Mouse (Mus musculus): ENCODE data around the gene Pygm.

DNA sequence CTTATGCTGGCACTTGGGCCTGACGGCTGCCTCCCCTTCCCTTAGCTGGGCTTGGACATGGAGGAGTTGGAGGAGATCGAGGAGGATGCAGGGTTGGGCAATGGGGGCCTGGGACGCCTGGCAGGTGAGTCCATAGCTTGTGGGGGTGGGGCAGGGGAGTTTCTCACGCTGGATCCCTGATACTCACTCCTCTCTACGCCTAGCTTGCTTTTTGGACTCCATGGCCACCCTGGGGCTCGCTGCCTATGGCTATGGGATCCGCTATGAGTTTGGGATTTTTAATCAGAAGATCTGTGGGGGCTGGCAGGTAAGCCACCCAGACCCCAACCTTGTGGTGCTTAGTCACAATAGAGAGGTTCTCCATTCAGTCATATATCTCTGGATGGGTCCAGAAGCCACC, 1.6 kb downstream of the Pygm start:
- TF ChIP-seq CTCF (IDR thresholded peaks at IDR 0.05; ENCODE audit: borderline replicate concordance, extremely low read depth, insufficient read depth, insufficient read length), result no peak
- no peak for TF ChIP-seq POLR2A (IDR thresholded peaks at IDR 0.05; ENCODE audit: borderline replicate concordance, extremely low read depth, insufficient read depth, insufficient read length, poor library complexity, severe bottlenecking)

Measured in brain, embryonic 14.5 days (tissue).